Mouse (Mus musculus) myocyte (in vitro differentiated cells): ENCODE data around the gene Flrt2. TPM values are rescaled to one million over a fixed set of nuclear protein-coding genes. Genes with fewer than 3 reads are reported as not detected.

Experiments
- H3K27me3 ChIP-seq: one replicate; pipeline ENCODE4 v1.6.1; 2011; ENCODE audit not compliant: control insufficient read depth, insufficient read depth, insufficient read length
- H3K36me3 ChIP-seq: one replicate; pipeline ENCODE4 v1.6.1; 2011; ENCODE audit not compliant: control insufficient read depth, insufficient read depth
- H3K4me2 ChIP-seq: one replicate; pipeline ENCODE4 v1.6.1; 2011; ENCODE audit warnings: low read depth, control low read depth
- H3K4me3 ChIP-seq: one replicate; pipeline ENCODE4 v1.5.1; 2011; ENCODE audit warnings: mild to moderate bottlenecking, control low read depth, moderate library complexity
- H3K79me2 ChIP-seq: one replicate; pipeline ENCODE4 v1.6.1; 2011; ENCODE audit not compliant: control insufficient read depth, insufficient read depth
- H3ac ChIP-seq: one replicate; pipeline ENCODE4 v1.6.1; 2011; ENCODE audit not compliant: control insufficient read depth, insufficient read length
- CEBPB ChIP-seq: IDR thresholded peaks from 2 replicates; pipeline ENCODE4 v1.6.1; 2011; ENCODE audit warnings: mild to moderate bottlenecking, moderate library complexity; ENCODE audit not compliant: poor library complexity, insufficient read depth, severe bottlenecking
- E2F4 ChIP-seq: IDR thresholded peaks from one replicate; pipeline ENCODE4 v1.6.1; 2011; ENCODE audit warnings: mild to moderate bottlenecking, control low read depth, moderate library complexity; ENCODE audit not compliant: insufficient read depth
- MAX ChIP-seq: IDR thresholded peaks from one replicate; pipeline ENCODE4 v1.6.1; 2011; ENCODE audit warnings: low read depth, mild to moderate bottlenecking, control low read depth
- MYOD1 ChIP-seq, 3 experiments: IDR thresholded peaks; one replicate each; pipeline ENCODE4 v1.6.1; 2011; ENCODE audit warnings: control low read depth in 2 of 3, low read depth in 2 of 3, mild to moderate bottlenecking in 2 of 3, moderate library complexity in 1 of 3; ENCODE audit not compliant: insufficient read length in 2 of 3, control insufficient read depth in 1 of 3
- MYOG ChIP-seq, 3 experiments: IDR thresholded peaks; one replicate each; pipeline ENCODE4 v1.6.1; 2011; ENCODE audit warnings: control low read depth in 2 of 3, low read depth in 2 of 3, mild to moderate bottlenecking in 2 of 3; ENCODE audit not compliant: insufficient read length in 2 of 3, control insufficient read depth in 1 of 3, insufficient read depth in 1 of 3
- POLR2A ChIP-seq: IDR thresholded peaks from one replicate; pipeline ENCODE4 v1.6.1; 2011; ENCODE audit warnings: low read depth, mild to moderate bottlenecking, control low read depth, moderate library complexity; ENCODE audit not compliant: insufficient read length
- POLR2AphosphoS2 ChIP-seq: IDR thresholded peaks from one replicate; pipeline ENCODE4 v1.6.1; 2011; ENCODE audit warnings: low read depth, control low read depth; ENCODE audit not compliant: insufficient read length
- REST ChIP-seq: IDR thresholded peaks from one replicate; pipeline ENCODE4 v1.6.1; 2011; ENCODE audit warnings: mild to moderate bottlenecking, control low read depth, moderate library complexity; ENCODE audit not compliant: insufficient read depth, insufficient read length
- SRF ChIP-seq: IDR thresholded peaks from one replicate; pipeline ENCODE4 v1.6.1; 2011; ENCODE audit warnings: low read depth; ENCODE audit not compliant: control insufficient read depth, insufficient read length
- TCF12 ChIP-seq: IDR thresholded peaks from one replicate; pipeline ENCODE4 v1.6.1; 2011; ENCODE audit warnings: mild to moderate bottlenecking, control low read depth; ENCODE audit not compliant: poor library complexity, insufficient read depth, severe bottlenecking
- TCF3 ChIP-seq: IDR thresholded peaks from one replicate; pipeline ENCODE4 v1.6.1; 2011; ENCODE audit warnings: low read depth, control low read depth; ENCODE audit not compliant: insufficient read length
- USF1 ChIP-seq: IDR thresholded peaks from one replicate; pipeline ENCODE4 v1.6.1; 2011; ENCODE audit warnings: low read depth, mild to moderate bottlenecking, control low read depth, moderate library complexity
- polyA plus RNA-seq: library from polyadenylated mRNA; unstranded; fragments of >200 nt; fragmentation: generic; extraction: Trizol; gene quantifications from one replicate; pipeline ENCODE4 v1.2.1, GENCODE M21; 2012; ENCODE audit warnings: missing spikeins

Gene Flrt2
- polyA plus RNA-seq, 1 experiment: 6.9 TPM

DNA sequence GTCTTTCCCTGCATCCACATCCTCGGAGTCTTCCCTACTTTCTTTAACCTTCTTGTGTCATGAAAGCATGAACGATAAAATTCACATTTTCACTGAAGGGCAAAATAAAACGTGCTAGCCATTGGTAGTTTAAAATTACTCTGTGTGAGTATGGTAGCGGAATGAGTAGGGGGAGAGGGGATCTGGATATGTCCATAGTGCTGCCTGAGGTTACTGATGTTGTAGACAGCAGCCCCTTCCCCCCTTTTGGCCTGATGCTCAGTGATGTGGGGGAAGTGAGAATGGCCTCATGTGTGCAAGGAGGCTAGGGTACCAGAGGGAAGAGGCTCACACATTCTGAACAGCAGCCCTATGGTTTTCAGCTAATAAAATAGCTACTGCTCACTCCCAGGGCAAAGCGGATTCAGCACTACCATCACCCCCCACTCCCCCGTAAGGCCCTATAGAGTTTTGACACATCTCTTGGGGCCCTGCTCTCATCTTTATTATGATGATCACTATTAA, 4.5 kb downstream of the Flrt2 start:
- H3K27me3 ChIP-seq: no peaks in the 10 kb centered on the region
- H3K36me3 ChIP-seq: no peaks in the 10 kb centered on the region
- peak overlapping the region; percentile 85 for H3ac ChIP-seq
- peaks cover 56% of the 10 kb centered on the region for H3K79me2 ChIP-seq
- peak overlapping the region; percentile 95 for H3K4me2 ChIP-seq
- peak overlapping the region; percentile 78 for H3K4me3 ChIP-seq
- no peak for TF ChIP-seq POLR2A
- no peak for TF ChIP-seq MAX
- no peak for TF ChIP-seq SRF
- TF ChIP-seq USF1: no peak
- no peak for TF ChIP-seq REST
- no peak for TF ChIP-seq MYOD1 (IDR thresholded peaks at IDR 0.05; ENCODE audit: control insufficient read depth in 1 of 3, insufficient read length in 2 of 3, low read depth in 2 of 3)
- TF ChIP-seq MYOG (IDR thresholded peaks at IDR 0.05; ENCODE audit: control insufficient read depth in 1 of 3, insufficient read depth in 1 of 3, insufficient read length in 2 of 3, low read depth in 2 of 3): no peak

DNA sequence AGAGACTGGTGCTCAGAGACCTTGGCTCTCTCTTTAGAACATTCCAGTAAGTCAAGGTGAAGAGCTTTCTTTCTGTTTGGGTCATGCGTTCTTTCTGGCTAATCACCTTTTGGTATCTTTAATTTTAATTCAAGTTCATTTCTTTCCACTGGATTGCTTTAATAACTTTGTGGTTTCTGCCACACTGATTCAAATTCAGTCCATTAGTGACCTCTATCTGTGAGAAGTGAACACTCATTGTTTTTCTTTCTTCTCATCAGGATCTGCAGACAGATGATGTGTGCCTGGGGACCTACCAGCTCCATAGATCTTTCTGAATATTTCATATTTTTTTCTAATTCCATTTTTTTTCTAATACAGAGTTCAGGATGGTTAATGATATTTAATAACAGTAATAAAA, 6.5 kb downstream of the Flrt2 start:
- Histone ChIP-seq H3K36me3 (no peaks in the 10 kb centered on the region), H3K4me2 (peak overlapping the region; percentile 95), H3K79me2 (peaks cover 70% of the 10 kb centered on the region), H3ac (no peak overlapping the region), H3K27me3 (no peaks in the 10 kb centered on the region), H3K4me3 (peak overlapping the region; percentile 78)
- TF ChIP-seq TCF3 (no peak), E2F4 (no peak), REST (no peak)

- H3ac ChIP-seq: no peak overlapping the region
- peak overlapping the region; percentile 53 for H3K4me2 ChIP-seq
- no peaks in the 10 kb centered on the region for H3K27me3 ChIP-seq
- no peak overlapping the region for H3K4me3 ChIP-seq
- TF ChIP-seq TCF3 (peak; percentile 49), E2F4 (no peak), MYOG (IDR thresholded peaks at IDR 0.05; ENCODE audit: control insufficient read depth in 1 of 3, insufficient read depth in 1 of 3, insufficient read length in 2 of 3, low read depth in 2 of 3) (peak in 1 of 3 experiments; percentile 47), USF1 (peak; percentile 88), TCF12 (peak; percentile 83), MYOD1 (IDR thresholded peaks at IDR 0.05; ENCODE audit: control insufficient read depth in 1 of 3, insufficient read length in 2 of 3, low read depth in 2 of 3) (peak; percentile 90 to 95 (median 92)), CEBPB (no peak), POLR2AphosphoS2 (no peak)
- no peaks in the 10 kb centered on the region for H3K36me3 ChIP-seq
- peaks cover 90% of the 10 kb centered on the region for H3K79me2 ChIP-seq
Observed at GRCm38 (mm10) chr12:95700746-95701145, 8.7 kb downstream of the Flrt2 start.

DNA sequence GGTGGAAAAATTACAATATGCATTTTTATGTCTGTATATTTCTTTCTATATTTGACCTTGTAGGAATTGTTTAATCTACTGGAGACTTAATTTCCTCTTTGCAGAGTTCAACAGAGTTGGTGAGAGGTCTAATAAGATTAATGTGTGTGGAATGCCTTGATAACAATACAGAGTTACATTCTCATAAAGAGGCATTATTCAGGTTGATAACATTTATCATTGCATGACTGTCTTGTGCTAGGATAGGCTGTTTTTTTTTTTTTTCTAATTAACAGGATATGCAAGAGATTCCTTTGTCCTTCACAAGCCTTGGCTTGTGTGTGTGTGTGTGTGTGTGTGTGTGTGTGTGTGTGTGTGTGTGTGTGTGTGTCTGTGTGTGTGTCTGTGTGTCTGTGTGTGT, 9.6 kb downstream of the Flrt2 start:
- Histone ChIP-seq H3K79me2 (peaks cover 90% of the 10 kb centered on the region), H3ac (no peak overlapping the region), H3K4me3 (no peak overlapping the region), H3K36me3 (no peaks in the 10 kb centered on the region), H3K27me3 (no peaks in the 10 kb centered on the region), H3K4me2 (no peak overlapping the region)
- TF ChIP-seq REST (no peak), SRF (no peak), MYOG (IDR thresholded peaks at IDR 0.05; ENCODE audit: control insufficient read depth in 1 of 3, insufficient read depth in 1 of 3, insufficient read length in 2 of 3, low read depth in 2 of 3) (no peak), POLR2A (no peak), TCF3 (no peak), TCF12 (no peak), E2F4 (no peak), MYOD1 (IDR thresholded peaks at IDR 0.05; ENCODE audit: control insufficient read depth in 1 of 3, insufficient read length in 2 of 3, low read depth in 2 of 3) (no peak), MAX (no peak), POLR2AphosphoS2 (no peak), CEBPB (no peak), USF1 (no peak)

GRCm38 (mm10) chr12:95705006-95705405, 13.0 kb downstream of the Flrt2 start:
- H3K36me3 ChIP-seq: no peaks in the 10 kb centered on the region
- no peak overlapping the region for H3K4me3 ChIP-seq
- peaks cover 83% of the 10 kb centered on the region for H3K79me2 ChIP-seq
- no peak overlapping the region for H3K4me2 ChIP-seq
- no peak for TF ChIP-seq USF1
- no peak overlapping the region for H3ac ChIP-seq
- no peaks in the 10 kb centered on the region for H3K27me3 ChIP-seq
